Mouse (Mus musculus) kidney, postnatal 10 days (tissue): ENCODE measurements around the gene Gm10570.
A peak's percentile ranks its signal among the peaks of the same experiment; 100 is the strongest.

Source experiments
- DNase-seq: peaks from one replicate; pipeline ENCODE4 v3.0.0; 2021; ENCODE audit warnings: mixed read lengths

The Gm10570 gene

DNA sequence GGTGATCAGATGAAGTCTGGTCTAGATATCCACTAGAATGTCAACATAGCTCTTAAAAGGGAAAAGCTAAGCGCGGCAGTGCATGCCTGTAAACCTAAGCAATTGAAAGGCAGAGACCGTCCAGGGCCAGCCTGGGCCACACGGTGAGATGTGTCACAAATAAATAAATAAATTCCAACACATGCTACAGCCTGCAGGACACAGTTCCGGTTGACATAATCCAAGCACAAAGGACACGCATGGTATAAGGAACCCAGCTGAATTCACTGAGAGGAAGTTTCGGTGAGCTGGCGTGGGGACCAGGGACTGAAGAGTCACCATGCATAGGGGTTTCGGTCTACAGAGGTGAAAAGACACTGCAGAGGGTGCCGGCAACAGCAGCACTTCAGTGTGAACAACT, 39.7 kb downstream of the Gm10570 start:
- no peak for DNase-seq

DNA sequence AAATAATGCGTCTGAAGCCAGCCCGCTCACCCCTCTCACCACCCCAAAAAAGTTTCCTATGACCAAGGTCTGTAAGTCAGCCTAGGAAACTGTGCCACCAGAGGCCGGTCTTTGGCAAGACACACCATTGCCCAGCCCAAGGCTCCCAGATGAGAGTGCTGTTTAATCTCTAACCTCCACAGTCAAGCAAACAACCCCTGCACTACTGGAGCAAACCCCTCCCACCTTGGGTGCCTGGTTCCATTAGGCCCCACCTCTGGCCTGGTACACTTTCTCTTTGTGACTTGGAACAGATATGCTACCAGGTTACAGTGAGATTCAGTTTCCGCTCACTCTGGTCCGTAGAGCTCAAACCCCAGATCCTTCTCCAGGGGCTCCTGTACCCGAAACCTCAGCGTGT, 41.4 kb downstream of the Gm10570 start:
- DNase-seq, result peak; percentile 61

DNA sequence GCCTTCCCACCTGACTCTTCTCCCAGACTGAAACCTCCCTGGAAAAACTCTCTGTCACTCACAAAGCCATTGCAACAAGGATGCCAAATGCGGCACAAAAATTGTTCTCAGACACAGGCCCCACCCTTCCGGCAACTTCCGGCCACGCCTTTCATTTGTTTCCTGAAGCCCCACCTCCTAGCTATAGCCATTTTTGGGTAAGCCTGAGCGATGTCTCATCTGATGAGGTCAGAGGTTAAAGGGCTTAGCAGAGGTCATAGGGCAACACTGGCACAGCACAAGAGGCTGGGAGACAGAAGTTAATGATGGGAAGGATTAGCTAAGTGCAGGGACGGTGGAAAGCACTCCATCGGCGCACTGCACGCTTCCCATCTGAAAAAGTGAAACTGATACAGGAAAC, 41.9 kb downstream of the Gm10570 start:
- DNase-seq, result no peak

DNA sequence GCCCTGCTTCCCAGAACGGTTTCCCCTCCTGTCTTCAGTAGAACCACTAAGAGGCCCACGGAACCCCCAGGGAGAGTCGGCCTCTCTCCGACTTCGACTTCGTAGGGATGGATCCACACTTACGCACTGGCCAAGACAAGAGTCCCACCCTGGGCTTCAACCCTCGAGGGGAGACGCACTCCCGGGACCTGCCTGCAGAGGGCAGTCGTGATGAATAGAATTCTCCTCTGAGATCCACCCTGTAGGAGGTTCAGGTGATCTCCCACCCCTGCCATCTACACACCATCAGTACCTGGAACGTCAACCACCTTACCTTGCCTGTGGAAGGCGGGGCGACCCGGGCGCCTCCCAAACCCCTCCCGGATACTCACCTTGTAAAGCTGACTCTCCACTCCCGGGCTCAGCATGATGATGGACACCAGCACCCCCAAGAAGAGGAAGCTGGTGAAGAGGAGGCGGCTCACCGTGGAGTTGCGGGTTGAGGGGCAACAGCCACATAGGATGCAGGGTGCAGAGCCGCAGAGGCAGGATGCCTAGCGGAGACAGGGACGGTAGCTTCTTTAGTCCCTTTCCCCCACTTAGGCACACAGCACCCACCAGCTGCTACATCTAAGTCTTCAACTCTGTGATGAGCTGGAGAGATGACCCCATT, 43.6 kb downstream of the Gm10570 start:
- DNase-seq, result peak; percentile 82

DNA sequence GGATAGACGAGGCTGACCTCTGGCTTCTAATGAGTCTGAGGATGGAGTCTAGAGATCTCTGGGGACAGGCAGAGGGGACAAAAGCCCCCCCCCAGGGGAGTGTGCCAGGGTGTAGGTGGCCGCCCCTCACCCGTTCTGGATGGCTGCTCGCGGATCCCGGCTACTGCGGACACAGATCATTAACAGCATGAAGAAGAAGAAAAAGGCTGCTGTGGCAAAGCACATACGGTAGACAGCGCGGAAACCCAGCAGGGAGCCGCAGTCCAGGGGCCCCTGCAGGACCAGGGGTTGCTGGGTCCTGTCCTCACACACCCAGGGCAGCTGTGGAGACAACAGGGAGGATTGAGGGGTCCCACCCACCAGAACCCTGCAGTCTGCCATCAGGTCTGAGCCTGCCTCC, 44.3 kb downstream of the Gm10570 start:
- DNase-seq, result no peak

DNA sequence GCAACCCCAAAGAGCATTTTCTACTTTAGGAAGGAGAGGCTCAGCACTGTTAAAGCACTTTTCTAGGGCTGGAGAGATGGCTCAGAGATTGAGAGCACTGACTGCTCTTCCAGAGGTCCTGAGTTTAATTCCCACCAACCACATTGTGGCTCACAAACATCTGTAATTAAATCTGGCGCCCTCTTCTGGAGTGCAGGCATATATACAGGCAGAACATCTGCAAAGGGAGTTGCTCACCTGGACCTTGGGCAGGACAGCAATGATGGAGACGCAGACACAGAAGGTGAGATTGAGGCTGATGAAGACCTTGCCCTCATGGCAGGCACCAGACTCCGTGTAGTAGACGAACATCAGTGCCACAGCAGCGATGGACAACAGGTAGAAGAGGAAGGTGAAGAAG, 48.1 kb downstream of the Gm10570 start:
- no peak for DNase-seq
